Mouse (Mus musculus) adrenal gland, adult (tissue): ENCODE data around the gene Frmd4a.

Experiments
- DNase-seq, 2 experiments: peaks; one replicate each; pipeline ENCODE4 v3.0.0; 2022 to 2023; ENCODE audit warnings: low spot score in 1 of 2; ENCODE audit not compliant: inconsistent age in 2 of 2

Gene Frmd4a

GRCm38 (mm10) chr2:4570186-4570861 is 552.8 kb downstream of the Frmd4a start:
- peak; percentile 52 to 73 for DNase-seq

GRCm38 (mm10) chr2:4572498-4573263 is 555.2 kb downstream of the Frmd4a start:
- DNase-seq: no peak

GRCm38 (mm10) chr2:4573386-4573785 is 555.9 kb downstream of the Frmd4a start:
- no peak for DNase-seq

- no peak for DNase-seq
These were observed 556.7 kb downstream of the Frmd4a start for GRCm38 (mm10) chr2:4574251-4574650.

GRCm38 (mm10) chr2:4575163-4575562 is 557.6 kb downstream of the Frmd4a start:
- DNase-seq: no peak

GRCm38 (mm10) chr2:4575975-4576374 is 558.5 kb downstream of the Frmd4a start:
- no peak for DNase-seq

GRCm38 (mm10) chr2:4578291-4578690 is 560.8 kb downstream of the Frmd4a start:
- DNase-seq: no peak

- no peak for DNase-seq
These were observed 562.0 kb downstream of the Frmd4a start for GRCm38 (mm10) chr2:4579357-4580068.

GRCm38 (mm10) chr2:4580666-4581065 is 563.1 kb downstream of the Frmd4a start:
- DNase-seq: no peak

- DNase-seq: no peak
These were observed 565.4 kb downstream of the Frmd4a start for GRCm38 (mm10) chr2:4582930-4583329.

- DNase-seq: no peak
These were observed 566.7 kb downstream of the Frmd4a start for GRCm38 (mm10) chr2:4584252-4584651.

GRCm38 (mm10) chr2:4586245-4586644 is 568.7 kb downstream of the Frmd4a start:
- DNase-seq: no peak

GRCm38 (mm10) chr2:4587685-4588409 is 570.3 kb downstream of the Frmd4a start:
- no peak for DNase-seq

- no peak for DNase-seq
These were observed 574.1 kb downstream of the Frmd4a start for GRCm38 (mm10) chr2:4591647-4592046.

- no peak for DNase-seq
These were observed 575.1 kb downstream of the Frmd4a start for GRCm38 (mm10) chr2:4592666-4593065.

GRCm38 (mm10) chr2:4593433-4593832 is 575.9 kb downstream of the Frmd4a start:
- DNase-seq: peak; percentile 62 to 72

GRCm38 (mm10) chr2:4593878-4594387 is 576.4 kb downstream of the Frmd4a start:
- no peak for DNase-seq

GRCm38 (mm10) chr2:4596992-4597391 is 579.5 kb downstream of the Frmd4a start:
- DNase-seq: no peak

- DNase-seq: peak; percentile 61 to 86
These were observed 583.7 kb downstream of the Frmd4a start for GRCm38 (mm10) chr2:4601034-4601890.

- no peak for DNase-seq
These were observed 585.9 kb downstream of the Frmd4a start for GRCm38 (mm10) chr2:4603361-4603945.
